Comparison of ENCODE assay signal across 12 mouse cellular contexts in the genomic region with DNA sequence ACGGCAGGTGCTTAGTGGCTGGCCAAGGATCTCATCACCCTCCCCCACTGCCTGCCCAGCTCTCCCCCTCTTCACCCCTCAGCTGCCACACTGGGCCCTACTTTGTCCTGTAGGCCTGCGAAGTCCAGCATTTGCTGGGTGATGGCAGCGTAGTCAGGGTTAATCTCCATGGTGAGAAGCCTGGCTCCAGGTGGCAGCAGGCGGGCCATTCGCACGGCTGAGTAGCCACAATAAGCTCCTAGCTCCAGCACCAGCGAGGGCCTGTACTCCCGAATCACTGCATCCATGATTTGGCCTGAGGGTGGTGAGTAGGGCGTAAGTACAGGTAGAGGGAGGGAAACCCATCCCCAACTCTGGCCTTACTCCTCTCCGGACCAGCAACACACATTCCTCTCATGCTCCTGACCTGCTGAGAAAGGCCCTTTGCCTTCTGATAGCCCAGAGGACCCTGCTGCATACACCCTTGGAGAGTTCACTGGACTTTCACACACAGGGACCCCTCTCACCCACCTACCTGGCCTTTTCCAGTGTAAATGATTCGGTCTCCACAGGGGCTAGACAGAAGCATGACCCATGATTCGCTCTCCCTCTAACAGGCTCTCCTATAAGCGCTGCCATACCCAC. TPM values are rescaled to one million over a fixed set of nuclear protein-coding genes. Genes with fewer than 3 reads are reported as not detected.
A peak's percentile ranks its signal among the peaks of the same experiment; 100 is the strongest.
DNase-seq lines count a peak whose midpoint lies in the region; ATAC-seq and TF ChIP-seq lines count a peak whose summit lies in the region.
"Had no signal": no experiment of that assay in that cellular context is flagged by ENCODE, and none has a peak within 500 bp of the region (broad histone marks: within the 10 kb centered on the region; RNA-seq: fewer than 3 reads in every experiment).

No protein-coding gene starts in this region.

- no peaks in the 10 kb centered on the region for H3K27me3 ChIP-seq in hindbrain, embryonic 16.5 days (replicated peaks; ENCODE audit: control insufficient read depth, insufficient read depth, low read length)
- no peaks in the 10 kb centered on the region for H3K27me3 ChIP-seq in midbrain, embryonic 11.5 days (ENCODE audit: control insufficient read depth, insufficient read depth, low read length)
- H3K27me3 ChIP-seq: embryonic facial prominence, embryonic 13.5 days; heart, embryonic 13.5 days had no signal

- peak overlapping the region; percentile 25 for H3K4me3 ChIP-seq in gastrocnemius, adult 2 months
- H3K4me3 ChIP-seq in hindbrain, embryonic 16.5 days (ENCODE audit: low read length): no peak overlapping the region
- no peak overlapping the region for H3K4me3 ChIP-seq in midbrain, embryonic 11.5 days (ENCODE audit: low read depth, low read length)
- H3K4me3 ChIP-seq: embryonic facial prominence, embryonic 13.5 days; heart, embryonic 13.5 days; left cerebral cortex, adult 2 months had no signal

- intact Hi-C loops in gastrocnemius, adult 2 months (cut with DNase I): no loop called here

- peak; percentile 17 for DNase-seq in gastrocnemius, adult 2 months
- DNase-seq in gastrocnemius, adult 18-20 months (ENCODE audit: low spot score): no peak
- peak; percentile 57 for DNase-seq in brain, adult 2 months (ENCODE audit: low read depth, low spot score)
- no peak for DNase-seq in midbrain, embryonic 11.5 days (ENCODE audit: low spot score, missing footprints)
- no peak for DNase-seq in left cerebral cortex, adult 11 months (ENCODE audit: low spot score)
- DNase-seq in embryo, embryonic 11 days: no peak
- no peak for DNase-seq in adrenal gland, adult 18-20 months (ENCODE audit: low spot score in 2 of 2)
- DNase-seq: lung, embryonic 14.5 days had no signal

- ATAC-seq in hindbrain, embryonic 16.5 days: peak; percentile 18
- ATAC-seq in midbrain, embryonic 11.5 days (ENCODE audit: low FRiP score): peak; percentile 35

- no peaks in the 10 kb centered on the region for H3K9me3 ChIP-seq in hindbrain, embryonic 16.5 days (ENCODE audit: control insufficient read depth, low read length)
- H3K9me3 ChIP-seq in midbrain, embryonic 11.5 days (ENCODE audit: control insufficient read depth, low read length): no peaks in the 10 kb centered on the region
- H3K9me3 ChIP-seq: embryonic facial prominence, embryonic 13.5 days; heart, embryonic 13.5 days had no signal

- WGBS in hindbrain, embryonic 16.5 days: 54% methylated on average over 13 of the region's 13 CpGs
- WGBS in midbrain, embryonic 11.5 days: 52% methylated on average over 13 of the region's 13 CpGs

- peaks cover 9% of the 10 kb centered on the region for H3K36me3 ChIP-seq in hindbrain, embryonic 16.5 days (ENCODE audit: control insufficient read depth, insufficient read depth, low read length)
- peaks cover 6% of the 10 kb centered on the region for H3K36me3 ChIP-seq in midbrain, embryonic 11.5 days (ENCODE audit: control insufficient read depth, insufficient read depth, low read length)

- peak overlapping the region; percentile 70 for H3K27ac ChIP-seq in gastrocnemius, adult 2 months
- peak overlapping the region; percentile 23; the same call in 1 of the 2 replicates for H3K27ac ChIP-seq in hindbrain, embryonic 16.5 days (ENCODE audit: low read depth, low read length)
- no peak overlapping the region for H3K27ac ChIP-seq in midbrain, embryonic 11.5 days (ENCODE audit: low read depth, low read length)
- H3K27ac ChIP-seq: embryonic facial prominence, embryonic 13.5 days; heart, embryonic 13.5 days had no signal

- H3K4me2 ChIP-seq in hindbrain, embryonic 16.5 days (ENCODE audit: low read length): no peak overlapping the region
- H3K4me2 ChIP-seq in midbrain, embryonic 11.5 days: no peak overlapping the region
- H3K4me2 ChIP-seq: embryonic facial prominence, embryonic 13.5 days; heart, embryonic 13.5 days; lung, embryonic 14.5 days had no signal

- H3K4me1 ChIP-seq in hindbrain, embryonic 16.5 days (ENCODE audit: control insufficient read depth, insufficient read depth, low read depth, low read length): peaks cover 20% of the 10 kb centered on the region; the same call in 1 of the 2 replicates
- H3K4me1 ChIP-seq in midbrain, embryonic 11.5 days (ENCODE audit: control insufficient read depth, insufficient read depth, low read length): peaks cover 5% of the 10 kb centered on the region

- no peak for TF ChIP-seq CTCF in gastrocnemius, adult 2 months (IDR thresholded peaks at IDR 0.05)

- 0 out of 2 replicates have a peak overlapping the region, but pooled peaks have one; percentile 8 for H3K9ac ChIP-seq in hindbrain, embryonic 16.5 days (ENCODE audit: low read depth, low read length)
- H3K9ac ChIP-seq in midbrain, embryonic 11.5 days (ENCODE audit: low read length): no peak overlapping the region
- H3K9ac ChIP-seq: embryonic facial prominence, embryonic 13.5 days; heart, embryonic 13.5 days; lung, embryonic 14.5 days had no signal

RNA-seq across cellular contexts. Expression of a gene that starts 15.0 kb away (rescaled TPM):
- total RNA-seq in gastrocnemius, adult 2 months (2021): 10 to 100 TPM; 18.9 to 21.4 TPM
- total RNA-seq in gastrocnemius, adult 18-20 months (2021): 10 to 100 TPM; 19.8 to 20.8 TPM
- 37.5 and 40.6 TPM in 2 replicates for polyA plus RNA-seq in hindbrain, embryonic 16.5 days (2015; fragmentation: Nextera tagmentation; extraction: Ambion mirVana)
- polyA plus RNA-seq in midbrain, embryonic 11.5 days (2014; fragmentation: Nextera tagmentation; extraction: Ambion mirVana): 21.0 and 22.7 TPM in 2 replicates
- 10 to 100 TPM; 75.6 to 98.9 TPM for total RNA-seq in adrenal gland, adult 18-20 months (2021)

RNA-seq across cellular contexts. Expression of a gene that starts 15.5 kb away (rescaled TPM):
- total RNA-seq in gastrocnemius, adult 2 months (2021): 10 to 100 TPM; 35.4 to 43.5 TPM
- total RNA-seq in gastrocnemius, adult 18-20 months (2021): 10 to 100 TPM; 37.3 to 41.0 TPM
- polyA plus RNA-seq in hindbrain, embryonic 16.5 days (2015; fragmentation: Nextera tagmentation; extraction: Ambion mirVana): 119 and 123 TPM in 2 replicates
- polyA plus RNA-seq in midbrain, embryonic 11.5 days (2014; fragmentation: Nextera tagmentation; extraction: Ambion mirVana): 50.8 and 52.5 TPM in 2 replicates
- 100 to 1,000 TPM; 191 to 384 TPM for total RNA-seq in adrenal gland, adult 18-20 months (2021)

Comparison
In these comparisons a context has a peak if more than half of its experiments do, and no peak if none do; other contexts are left out.
1. DNase-seq: peak in gastrocnemius, adult 2 months (single experiment) and brain, adult 2 months (single experiment); none in gastrocnemius, adult 18-20 months (single experiment), midbrain, embryonic 11.5 days (single experiment), left cerebral cortex, adult 11 months (single experiment), embryo, embryonic 11 days (single experiment) and adrenal gland, adult 18-20 months (0 of 2).
2. RNA of a gene that starts 15.5 kb away (total RNA-seq): 191 to 384 TPM in adrenal gland, adult 18-20 months; 35.4 to 43.5 TPM in gastrocnemius, adult 2 months and 37.3 to 41.0 TPM in gastrocnemius, adult 18-20 months; every median in the first group is over 4 times any median in the second.